Mouse (Mus musculus) limb, embryonic 11.5 days (tissue): ENCODE results near the gene Map2k1. TPM values are rescaled to one million over a fixed set of nuclear protein-coding genes. Genes with fewer than 3 reads are reported as not detected.
"Not testable (repeated sequence)": the region's sequence is repeated elsewhere in the genome, so short reads cannot be mapped to it uniquely, and the experiment has no call there.

Experiments used
- ATAC-seq: fragments of 200-750 bp; cut with Nextera tagmentation; 2 replicates; pipeline ENCODE4 v1.8.0; 2017; ENCODE audit warnings: low read depth; ENCODE audit not compliant: insufficient number of reproducible peaks, low FRiP score, low TSS enrichment
- DNase-seq: peaks from one replicate; pipeline ENCODE4 v3.0.0-alpha.2; 2015; ENCODE audit warnings: low spot score
- H3K27ac ChIP-seq: fragments of 300-500 bp; sonication (generic); replicated peaks from 2 replicates; pipeline ENCODE4 v1.5.1; 2014; ENCODE audit warnings: low read depth, mild to moderate bottlenecking, low read length
- H3K27me3 ChIP-seq: fragments of 300-500 bp; sonication (generic); 2 replicates; pipeline ENCODE4 v1.6.1; 2014; ENCODE audit warnings: mild to moderate bottlenecking, low read length, mixed read lengths; ENCODE audit not compliant: control insufficient read depth, insufficient read depth
- H3K36me3 ChIP-seq: fragments of 300-500 bp; sonication (generic); 2 replicates; pipeline ENCODE4 v1.6.1; 2014; ENCODE audit warnings: mild to moderate bottlenecking, low read length, moderate library complexity, mixed read lengths; ENCODE audit not compliant: control insufficient read depth, insufficient read depth
- H3K4me1 ChIP-seq: fragments of 300-500 bp; sonication (generic); 2 replicates; pipeline ENCODE4 v1.6.1; 2014; ENCODE audit warnings: low read length, mixed read lengths; ENCODE audit not compliant: control insufficient read depth, insufficient read depth
- H3K4me2 ChIP-seq: fragments of 300-500 bp; sonication (generic); 2 replicates; pipeline ENCODE4 v1.6.1; 2014; ENCODE audit warnings: low read depth, mild to moderate bottlenecking, moderate library complexity; ENCODE audit not compliant: severe bottlenecking
- H3K4me3 ChIP-seq: fragments of 300-500 bp; sonication (generic); 2 replicates; pipeline ENCODE4 v1.5.1; 2014; ENCODE audit warnings: low read depth, low read length
- H3K9ac ChIP-seq: fragments of 300-500 bp; sonication (generic); 2 replicates; pipeline ENCODE4 v1.6.1; 2014; ENCODE audit warnings: mild to moderate bottlenecking, low read length
- H3K9me3 ChIP-seq: fragments of 300-500 bp; sonication (generic); 2 replicates; pipeline ENCODE4 v1.6.1; 2016; ENCODE audit warnings: low read length; ENCODE audit not compliant: control insufficient read depth
- WGBS: fragments of 180-500 bp; shearing (Covaris S2); extraction: QIAGEN DNeasy Blood & Tissue Kit; methylation state at CpG from one replicate; pipeline ENCODE4 v1.1.7; 2014; 5-methylcytosine and 5-hydroxymethylcytosine counted together
- polyA plus RNA-seq: library from polyadenylated mRNA; unstranded; fragments of >200 nt; fragmentation: Nextera tagmentation; extraction: Ambion mirVana; gene quantifications from 2 replicates; pipeline ENCODE4 v1.2.1, GENCODE M21; 2014

The Map2k1 gene
- polyA plus RNA-seq, 1 experiment from 2014 or later: 75.1 TPM

DNA sequence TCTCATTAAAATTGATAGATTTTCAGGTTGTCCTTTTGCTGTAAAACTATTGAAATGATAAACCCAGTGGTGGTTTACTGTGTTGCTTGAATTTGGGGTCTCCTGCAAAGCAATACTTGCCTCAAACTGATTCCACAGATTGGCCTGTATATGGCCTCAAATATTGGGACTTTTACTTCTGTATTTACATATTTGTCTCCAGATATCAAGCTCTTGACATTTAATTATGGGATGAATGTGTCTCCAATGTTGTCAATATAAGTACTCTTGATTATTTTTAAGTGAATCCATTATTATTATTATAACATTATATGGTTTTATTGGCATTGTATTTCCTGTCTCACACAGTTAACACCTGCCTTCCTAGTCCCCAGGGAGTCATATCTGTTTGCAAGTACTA is 79.1 kb downstream of the Map2k1 start:
- Histone ChIP-seq H3K4me2 (peak overlapping the region; percentile 65), H3K4me3 (peak overlapping the region; percentile 97), H3K4me1 (peaks cover 3% of the 10 kb centered on the region; the same call in 1 of the 2 replicates), H3K9ac (peak overlapping the region; percentile 89), H3K27me3 (no peaks in the 10 kb centered on the region), H3K9me3 (no peaks in the 10 kb centered on the region), H3K36me3 (peaks cover 24% of the 10 kb centered on the region), H3K27ac (no peak overlapping the region)
- no peak for DNase-seq
- ATAC-seq: no peak

DNA sequence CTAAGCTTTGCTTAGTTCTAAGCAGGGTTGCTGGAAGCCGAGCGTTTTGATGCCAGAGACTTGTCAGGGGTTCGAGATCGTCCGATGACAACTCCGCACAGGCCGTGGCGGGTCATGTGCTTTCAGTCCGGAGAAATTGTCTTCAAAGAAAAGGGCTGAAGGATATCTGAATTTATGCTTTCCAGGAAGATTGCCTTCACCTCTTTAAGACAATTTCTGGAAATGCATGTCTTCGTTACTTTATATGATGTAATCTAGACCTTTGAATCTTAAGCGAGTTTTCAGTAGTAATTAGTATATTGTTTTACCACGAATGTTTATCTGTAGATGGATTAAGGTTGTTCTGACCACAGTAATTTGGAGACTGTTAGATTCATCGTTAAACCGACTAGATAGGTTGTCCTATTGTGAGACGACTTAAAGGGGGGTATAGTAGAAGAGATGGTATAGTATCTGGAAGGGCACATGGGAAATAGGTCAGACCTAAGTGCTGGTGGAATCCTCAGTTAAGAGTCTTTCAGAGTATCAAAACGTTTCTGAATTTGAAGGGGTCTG is 79.7 kb downstream of the Map2k1 start:
- Histone ChIP-seq H3K27me3 (no peaks in the 10 kb centered on the region), H3K9ac (peak overlapping the region; percentile 89), H3K36me3 (peaks cover 24% of the 10 kb centered on the region), H3K4me3 (peak overlapping the region; percentile 97), H3K9me3 (no peaks in the 10 kb centered on the region), H3K4me2 (peak overlapping the region; percentile 65), H3K27ac (peak overlapping the region; percentile 91; the same call in 1 of the 2 replicates), H3K4me1 (peaks cover 3% of the 10 kb centered on the region; the same call in 1 of the 2 replicates)
- no peak for DNase-seq
- WGBS: under 1% methylated on average over 16 of the region's 16 CpGs
- ATAC-seq: no peak; the same call in 1 of the 2 replicates

DNA sequence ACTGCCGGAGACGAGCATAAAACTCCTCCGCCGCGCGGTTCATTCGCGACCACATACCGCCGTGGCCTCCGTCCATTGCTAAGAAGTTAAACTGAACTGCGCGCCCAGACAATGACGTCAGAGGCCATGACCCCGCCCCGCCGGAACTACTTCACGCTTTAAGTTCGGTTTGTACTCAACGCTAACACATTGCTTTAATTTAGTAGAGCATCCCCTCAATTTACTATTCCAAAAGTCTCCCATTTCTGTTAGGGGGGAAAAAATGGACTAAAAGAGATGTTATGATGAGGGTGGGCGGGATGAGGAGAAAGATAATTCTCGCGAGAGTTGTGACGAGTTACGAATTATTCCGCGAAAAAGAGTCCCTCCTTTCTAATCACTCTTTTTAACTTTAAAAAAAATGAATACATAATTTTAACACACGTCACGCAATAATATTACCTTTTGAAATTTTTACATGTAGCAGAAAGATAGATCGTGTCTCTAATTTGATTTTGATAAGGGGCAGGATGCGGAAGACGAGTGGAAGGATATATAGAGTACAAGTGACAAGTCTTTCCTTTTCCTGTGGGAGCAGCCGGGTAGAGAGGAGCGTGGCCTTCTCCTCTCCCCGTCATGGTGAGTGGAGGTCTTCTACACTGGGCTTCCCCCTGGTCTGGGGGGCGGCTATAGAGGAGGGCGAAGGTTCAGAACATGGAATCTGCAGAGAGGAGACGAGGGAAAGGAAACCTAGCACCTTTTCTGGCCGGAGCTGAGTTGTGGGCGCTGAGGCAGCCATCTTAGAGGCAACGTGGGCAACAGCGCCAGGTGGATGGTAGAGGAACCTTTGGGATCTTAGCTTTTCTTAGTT is 80.4 kb downstream of the Map2k1 start, which contains the start of the genes Zwilch and Rpl4:
TSS of gene Zwilch (minus strand) at position 289 of the 850 bp plus-strand sequence.
TSS of gene Rpl4 (plus strand) at position 560 of the 850 bp plus-strand sequence.
- peaks cover 22% of the 10 kb centered on the region for H3K36me3 ChIP-seq
- H3K27me3 ChIP-seq: no peaks in the 10 kb centered on the region
- peak within 1 kb of the TSS; percentile 91 for H3K27ac ChIP-seq
- H3K4me3 ChIP-seq: peak within 1 kb of the TSS; percentile 97
- peak within 1 kb of the TSS; percentile 82 for H3K4me2 ChIP-seq
- DNase-seq: peak; percentile 87
- peaks cover 3% of the 10 kb centered on the region; the same call in 1 of the 2 replicates for H3K4me1 ChIP-seq
- H3K9ac ChIP-seq: peak within 1 kb of the TSS; percentile 89
- H3K9me3 ChIP-seq: no peaks in the 10 kb centered on the region
- ATAC-seq: peak; percentile 82; the same call in 1 of the 2 replicates
- under 1% methylated on average over 42 of the region's 42 CpGs for WGBS

DNA sequence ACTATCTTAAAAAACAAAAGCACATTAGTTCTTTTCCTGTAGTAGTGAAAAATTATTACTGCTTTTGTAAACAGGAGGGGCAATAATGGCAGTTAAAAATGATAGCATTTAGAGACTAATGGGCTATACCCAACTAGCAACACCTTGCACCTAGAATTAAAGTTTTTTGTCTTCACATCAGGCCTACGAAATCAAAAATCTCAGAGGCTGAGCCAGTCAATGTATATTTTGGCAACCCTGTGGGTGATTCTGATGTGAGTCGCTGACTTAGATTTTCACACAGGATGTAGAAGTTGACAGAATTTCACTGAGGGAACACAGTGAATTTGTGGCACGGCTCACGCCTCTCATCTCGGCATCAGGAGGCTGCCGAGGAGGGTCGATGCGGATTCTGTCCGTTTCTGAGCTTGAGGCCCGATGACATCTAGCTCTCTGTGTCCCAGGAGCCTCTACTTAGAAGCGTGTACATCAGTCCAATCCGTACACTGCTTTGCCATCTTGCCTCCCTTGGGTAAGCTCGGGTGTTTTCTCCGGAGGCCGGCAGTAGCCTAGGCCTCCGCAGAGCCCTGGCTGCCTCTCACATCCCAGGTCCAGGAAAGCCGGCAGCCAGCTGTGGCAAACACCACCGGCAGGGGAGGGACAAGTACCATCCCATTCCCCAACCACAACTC is 81.2 kb downstream of the Map2k1 start:
- ATAC-seq (no peak), DNase-seq (no peak)
- Histone ChIP-seq H3K4me1 (peaks cover 3% of the 10 kb centered on the region; the same call in 1 of the 2 replicates), H3K4me2 (peak overlapping the region; percentile 82), H3K9ac (peak overlapping the region; percentile 89), H3K9me3 (no peaks in the 10 kb centered on the region), H3K27me3 (no peaks in the 10 kb centered on the region), H3K4me3 (peak overlapping the region; percentile 97), H3K36me3 (peaks cover 20% of the 10 kb centered on the region), H3K27ac (peak overlapping the region; percentile 91)
- 4% methylated on average over 18 of the region's 18 CpGs for WGBS

DNA sequence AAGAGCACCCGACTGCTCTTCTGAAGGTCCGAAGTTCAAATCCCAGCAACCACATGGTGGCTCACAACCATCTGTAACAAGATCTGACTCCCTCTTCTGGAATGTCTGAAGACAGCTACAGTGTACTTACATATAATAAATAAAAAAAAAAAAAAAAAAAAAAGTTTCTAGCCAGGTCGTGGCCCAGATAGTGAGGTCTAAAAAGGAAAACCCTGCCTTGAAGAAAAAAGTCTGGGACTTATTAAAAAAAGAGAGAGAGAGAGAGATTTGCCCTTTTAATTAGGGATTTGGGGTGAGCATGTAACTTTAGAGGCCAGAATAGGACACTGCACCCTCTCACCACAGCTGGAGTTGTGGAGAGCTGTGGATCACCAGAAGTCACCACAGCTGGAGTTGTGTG is 83.5 kb downstream of the Map2k1 start:
- H3K4me3 ChIP-seq, H3K27me3 ChIP-seq, H3K36me3 ChIP-seq, DNase-seq, H3K27ac ChIP-seq, ATAC-seq, H3K4me1 ChIP-seq, H3K9ac ChIP-seq, H3K4me2 ChIP-seq, H3K9me3 ChIP-seq: not testable (repeated sequence)
- 81% methylated on average over 3 of the region's 3 CpGs for WGBS

DNA sequence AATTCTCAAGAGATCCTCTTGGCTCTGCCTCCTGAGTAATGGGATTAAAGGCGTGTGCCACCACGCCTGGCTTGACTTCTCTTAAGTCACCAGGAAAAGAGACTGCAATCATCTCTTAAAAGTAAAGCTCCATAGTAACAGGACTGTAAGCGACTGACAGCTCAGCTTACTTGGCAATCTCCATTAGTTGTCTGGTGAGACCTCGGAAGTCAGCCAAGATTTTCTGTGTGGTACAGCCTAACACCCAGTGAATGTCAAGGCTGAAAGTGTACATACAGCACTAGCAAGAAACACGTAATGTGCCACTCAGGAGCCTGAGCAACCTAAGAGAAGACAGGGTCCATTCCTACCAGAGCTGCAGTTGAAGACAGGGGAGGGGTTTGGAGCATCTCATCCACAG is 93.0 kb downstream of the Map2k1 start:
- no peak for DNase-seq
- H3K36me3 ChIP-seq: peaks cover 22% of the 10 kb centered on the region
- no peak overlapping the region for H3K27ac ChIP-seq
- H3K4me1 ChIP-seq: no peaks in the 10 kb centered on the region
- H3K27me3 ChIP-seq: no peaks in the 10 kb centered on the region
- H3K4me2 ChIP-seq: no peak overlapping the region
- no peak for ATAC-seq
- WGBS: 93% methylated on average over 5 of the region's 5 CpGs
- H3K9me3 ChIP-seq: no peaks in the 10 kb centered on the region
- no peak overlapping the region for H3K4me3 ChIP-seq
- H3K9ac ChIP-seq: no peak overlapping the region

DNA sequence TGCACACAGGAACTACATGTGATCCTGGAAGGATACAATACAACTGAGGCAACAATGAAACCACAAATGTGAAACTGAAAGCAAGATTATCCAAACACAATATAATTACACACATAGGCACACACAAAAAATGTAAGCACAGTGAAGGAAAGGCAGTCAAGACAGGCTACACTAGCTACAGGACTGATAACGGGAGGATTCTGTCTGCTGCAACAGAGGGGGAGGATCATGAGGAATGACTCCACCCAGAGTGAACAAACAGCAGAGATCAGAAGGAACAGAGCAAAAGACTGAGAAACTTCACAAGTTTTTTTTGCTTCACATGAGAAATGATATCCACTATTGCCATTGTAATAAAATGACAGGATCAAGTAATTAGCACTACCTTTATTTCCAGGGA is 96.8 kb downstream of the Map2k1 start:
- no peaks in the 10 kb centered on the region for H3K4me1 ChIP-seq
- H3K27me3 ChIP-seq: no peaks in the 10 kb centered on the region
- no peak overlapping the region for H3K27ac ChIP-seq
- no peak for ATAC-seq
- 90% methylated on average over 1 of the region's 1 CpGs for WGBS
- H3K9me3 ChIP-seq: no peaks in the 10 kb centered on the region
- H3K9ac ChIP-seq: no peak overlapping the region
- no peak overlapping the region for H3K4me2 ChIP-seq
- no peak for DNase-seq
- no peak overlapping the region for H3K4me3 ChIP-seq
- peaks cover 26% of the 10 kb centered on the region for H3K36me3 ChIP-seq

DNA sequence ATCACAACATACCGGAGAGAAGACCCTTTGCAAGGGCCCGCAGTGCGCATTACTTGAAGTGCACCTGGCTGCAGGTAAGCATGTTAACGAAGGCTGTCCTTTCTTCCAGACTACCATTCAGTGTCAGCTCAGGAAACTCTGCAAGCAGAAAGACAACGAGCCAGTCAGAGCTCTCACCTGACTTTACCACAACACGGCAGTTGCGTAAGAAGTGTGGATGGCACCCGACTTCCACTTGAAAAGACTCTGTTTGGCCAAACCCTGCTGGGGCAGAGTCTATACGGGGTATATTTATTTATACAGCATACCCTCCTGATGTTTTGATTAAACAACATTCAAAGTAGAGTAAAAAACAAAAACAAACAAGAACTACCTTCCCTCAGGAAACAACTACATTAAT is 113.6 kb downstream of the Map2k1 start:
- Histone ChIP-seq H3K27me3 (no peaks in the 10 kb centered on the region), H3K4me1 (no peaks in the 10 kb centered on the region), H3K4me3 (no peak overlapping the region), H3K9ac (no peak overlapping the region), H3K9me3 (no peaks in the 10 kb centered on the region), H3K4me2 (no peak overlapping the region), H3K27ac (no peak overlapping the region), H3K36me3 (peaks cover 14% of the 10 kb centered on the region)
- ATAC-seq (no peak), DNase-seq (no peak)
- WGBS: 94% methylated on average over 9 of the region's 9 CpGs
